Mouse (Mus musculus): ENCODE results near the gene Myh11. TPM values are rescaled to one million over a fixed set of nuclear protein-coding genes. Genes with fewer than 3 reads are reported as not detected.

The Myh11 gene
- total RNA-seq (2021) (10 to 100 TPM; 31.7 to 34.4 TPM), polyA plus RNA-seq (2012; rRNA removed) (16.9 and 18.3 TPM in 2 replicates)
- long read RNA-seq, full-length matches to known transcripts: 5 of 14 reads
- long read RNA-seq, partial matches to known transcripts: 8 of 14 reads
- long read RNA-seq, other reads (novel, unspliced or antisense): 1 of 14 reads

- peak; percentile 75 to 79 for DNase-seq
- Histone ChIP-seq H3K4me1 (ENCODE audit: control insufficient read depth, insufficient read depth, low read length) (peaks cover 2% of the 10 kb centered on the region), H3K27me3 (ENCODE audit: control insufficient read depth, insufficient read depth, low read length) (no peaks in the 10 kb centered on the region), H3K27ac (peak within 1 kb of the TSS; percentile 10; the same call in 1 of the 2 replicates), H3K36me3 (ENCODE audit: control insufficient read depth, insufficient read depth, low read length) (no peaks in the 10 kb centered on the region), H3K4me3 (peak within 1 kb of the TSS; percentile 27), H3K79me2 (replicated peaks; ENCODE audit: control insufficient read depth, insufficient read depth, low read length) (no peaks in the 10 kb centered on the region), H3K9ac (ENCODE audit: low read depth, low read length) (peak within 1 kb of the TSS; percentile 33; the same call in 1 of the 2 replicates)
- WGBS: 3% methylated on average over 16 of the region's 16 CpGs
- TF ChIP-seq POLR2A (IDR thresholded peaks at IDR 0.05; ENCODE audit: insufficient read depth, low read depth, low read length) (peak; percentile 54; the same call in 1 of the 2 replicates), CTCF (IDR thresholded peaks at IDR 0.05) (peak; percentile 85), EP300 (IDR thresholded peaks at IDR 0.05; ENCODE audit: insufficient read depth, low read depth, low read length) (no peak)
- intact Hi-C loops (cut with DNase I): loop anchor here (2.0 kb wide), 1 partner anchor 54 kb away; no protein-coding TSS in a partner anchor
Measured at GRCm38 (mm10) chr16:14291223-14291622, at the start of gene Myh11. Gene Myh11 (minus strand): TSS chr16:14291372.

- Histone ChIP-seq H3K4me3 (no peak overlapping the region), H3K9ac (ENCODE audit: low read depth, low read length) (no peak overlapping the region), H3K4me1 (ENCODE audit: control insufficient read depth, insufficient read depth, low read length) (no peaks in the 10 kb centered on the region), H3K27ac (no peak overlapping the region), H3K79me2 (replicated peaks; ENCODE audit: control insufficient read depth, insufficient read depth, low read length) (no peaks in the 10 kb centered on the region), H3K27me3 (ENCODE audit: control insufficient read depth, insufficient read depth, low read length) (no peaks in the 10 kb centered on the region), H3K36me3 (ENCODE audit: control insufficient read depth, insufficient read depth, low read length) (no peaks in the 10 kb centered on the region)
- TF ChIP-seq CTCF (IDR thresholded peaks at IDR 0.05) (no peak), POLR2A (IDR thresholded peaks at IDR 0.05; ENCODE audit: insufficient read depth, low read depth, low read length) (no peak), EP300 (IDR thresholded peaks at IDR 0.05; ENCODE audit: insufficient read depth, low read depth, low read length) (no peak)
- 33% methylated on average over 1 of the region's 1 CpGs for WGBS
- intact Hi-C loops (cut with DNase I): no loop called here
- no peak for DNase-seq
Measured at GRCm38 (mm10) chr16:14328156-14328555, 37.0 kb upstream of the Myh11 start.

- H3K9ac ChIP-seq (ENCODE audit: low read depth, low read length): no peak overlapping the region
- H3K36me3 ChIP-seq (ENCODE audit: control insufficient read depth, insufficient read depth, low read length): peaks cover 7% of the 10 kb centered on the region
- no peaks in the 10 kb centered on the region for H3K79me2 ChIP-seq (replicated peaks; ENCODE audit: control insufficient read depth, insufficient read depth, low read length)
- TF ChIP-seq CTCF (IDR thresholded peaks at IDR 0.05) (no peak), POLR2A (IDR thresholded peaks at IDR 0.05; ENCODE audit: insufficient read depth, low read depth, low read length) (no peak), EP300 (IDR thresholded peaks at IDR 0.05; ENCODE audit: insufficient read depth, low read depth, low read length) (no peak)
- H3K4me3 ChIP-seq: no peak overlapping the region
- no peaks in the 10 kb centered on the region for H3K27me3 ChIP-seq (ENCODE audit: control insufficient read depth, insufficient read depth, low read length)
- no peaks in the 10 kb centered on the region; the same call in 1 of the 2 replicates for H3K4me1 ChIP-seq (ENCODE audit: control insufficient read depth, insufficient read depth, low read length)
- H3K27ac ChIP-seq: no peak overlapping the region
- intact Hi-C loops (cut with DNase I): no loop called here
- 41% methylated on average over 1 of the region's 1 CpGs for WGBS
- no peak for DNase-seq
Measured at GRCm38 (mm10) chr16:14320494-14320893, 29.3 kb upstream of the Myh11 start.

- Histone ChIP-seq H3K79me2 (replicated peaks; ENCODE audit: control insufficient read depth, insufficient read depth, low read length) (peaks cover 1% of the 10 kb centered on the region; the same call in 1 of the 2 replicates), H3K27ac (no peak overlapping the region), H3K4me3 (no peak overlapping the region), H3K27me3 (ENCODE audit: control insufficient read depth, insufficient read depth, low read length) (no peaks in the 10 kb centered on the region), H3K9ac (ENCODE audit: low read depth, low read length) (no peak overlapping the region), H3K4me1 (ENCODE audit: control insufficient read depth, insufficient read depth, low read length) (no peaks in the 10 kb centered on the region; the same call in 1 of the 2 replicates), H3K36me3 (ENCODE audit: control insufficient read depth, insufficient read depth, low read length) (peaks cover 7% of the 10 kb centered on the region)
- no peak for DNase-seq
- TF ChIP-seq POLR2A (IDR thresholded peaks at IDR 0.05; ENCODE audit: insufficient read depth, low read depth, low read length) (no peak), EP300 (IDR thresholded peaks at IDR 0.05; ENCODE audit: insufficient read depth, low read depth, low read length) (no peak), CTCF (IDR thresholded peaks at IDR 0.05) (no peak)
- WGBS: 78% methylated on average over 3 of the region's 3 CpGs
- intact Hi-C loops (cut with DNase I): loop anchor here (5.0 to 10.0 kb wide), 4 partner anchors 125 to 1315 kb away; partner anchors contain the start of genes Marf1, Mpv17l, Nde1 and Pdxdc1
Measured at GRCm38 (mm10) chr16:14319681-14320080, 28.5 kb upstream of the Myh11 start.

- intact Hi-C loops (cut with DNase I): loop anchor here (2.0 to 10.0 kb wide), 5 partner anchors 44 to 1318 kb away; partner anchors contain the start of genes Abcc1, Marf1, Mpv17l and Nde1
- peak within 1 kb of the TSS; percentile 77 for H3K9ac ChIP-seq (ENCODE audit: low read depth, low read length)
Measured at GRCm38 (mm10) chr16:14316884-14317876, 26.0 kb upstream of the Myh11 start, which contains the start of gene Fopnl. Gene Fopnl (minus strand): TSS chr16:14317405.

More at GRCm38 (mm10) chr16:14316884-14317876, 26.0 kb upstream of the Myh11 start, which contains the start of gene Fopnl:
- peak within 1 kb of the TSS; percentile 84 for H3K27ac ChIP-seq
- peaks cover 4% of the 10 kb centered on the region; the same call in 1 of the 2 replicates for H3K79me2 ChIP-seq (replicated peaks; ENCODE audit: control insufficient read depth, insufficient read depth, low read length)
- H3K4me1 ChIP-seq (ENCODE audit: control insufficient read depth, insufficient read depth, low read length): no peaks in the 10 kb centered on the region; the same call in 1 of the 2 replicates
- no peaks in the 10 kb centered on the region for H3K27me3 ChIP-seq (ENCODE audit: control insufficient read depth, insufficient read depth, low read length)
- H3K4me3 ChIP-seq: peak within 1 kb of the TSS; percentile 79
- WGBS: 3% methylated on average over 51 of the region's 51 CpGs
- DNase-seq: peak; percentile 94 to 98
- TF ChIP-seq POLR2A (IDR thresholded peaks at IDR 0.05; ENCODE audit: insufficient read depth, low read depth, low read length) (peak; percentile 87), EP300 (IDR thresholded peaks at IDR 0.05; ENCODE audit: insufficient read depth, low read depth, low read length) (no peak), CTCF (IDR thresholded peaks at IDR 0.05) (peak; percentile 41)
- H3K36me3 ChIP-seq (ENCODE audit: control insufficient read depth, insufficient read depth, low read length): peaks cover 7% of the 10 kb centered on the region
